In genomic region chr9:74528550-74528949, GRCm38 (mm10) we compare ENCODE assay signal across 23 mouse cellular contexts.
DNase-seq lines count a peak whose midpoint lies in the region; ATAC-seq and TF ChIP-seq lines count a peak whose summit lies in the region.
"Had no signal": no experiment of that assay in that cellular context is flagged by ENCODE, and none has a peak within 500 bp of the region (broad histone marks: within the 10 kb centered on the region; RNA-seq: fewer than 3 reads in every experiment).

No protein-coding gene starts in this region.

- no peaks in the 10 kb centered on the region for H3K9me3 ChIP-seq in liver, embryonic 11.5 days (ENCODE audit: control insufficient read depth, low read length)
- H3K9me3 ChIP-seq in lung, postnatal 0 days (ENCODE audit: low read length): no peaks in the 10 kb centered on the region
- H3K9me3 ChIP-seq: embryonic facial prominence, embryonic 10.5 days; embryonic facial prominence, embryonic 12.5 days; forebrain, embryonic 13.5 days; forebrain, embryonic 15.5 days had no signal

- peaks cover 14% of the 10 kb centered on the region for H3K36me3 ChIP-seq in liver, adult 2 months (ENCODE audit: control insufficient read depth, insufficient read depth, low read length)
- H3K36me3 ChIP-seq in liver, embryonic 11.5 days (ENCODE audit: control insufficient read depth, insufficient read depth, low read length): no peaks in the 10 kb centered on the region
- H3K36me3 ChIP-seq in lung, postnatal 0 days (ENCODE audit: insufficient read depth, low read length): no peaks in the 10 kb centered on the region
- H3K36me3 ChIP-seq: embryonic facial prominence, embryonic 10.5 days; embryonic facial prominence, embryonic 12.5 days; forebrain, embryonic 15.5 days; G1E had no signal

- DNase-seq in liver, adult 2 months (ENCODE audit: extremely low read depth, low read depth, low spot score): peak; percentile 99
- DNase-seq in liver, embryonic 11.5 days (ENCODE audit: low spot score): no peak
- peak; percentile 19 for DNase-seq in lung, postnatal 0 days (ENCODE audit: low spot score)
- no peak for DNase-seq in lung, adult 2 months
- peak; percentile 19 for DNase-seq in lung, postnatal 36 days
- no peak for DNase-seq in lung, postnatal 4 days
- DNase-seq: adrenal gland, adult 8-10 months; adrenal gland, postnatal 14 days; adrenal gland, postnatal 36 days; B cell, adult 2 months; cerebellum, adult 11-12 months; cerebellum, adult 2 months; cerebellum, adult 9-10 months; cerebellum, postnatal 10 days; cerebellum, postnatal 25 days had no signal

- no peak for TF ChIP-seq EP300 in lung, postnatal 0 days (IDR thresholded peaks at IDR 0.05)

- H3K79me2 ChIP-seq in liver, adult 2 months (ENCODE audit: control insufficient read depth, insufficient read depth, low read length): no peaks in the 10 kb centered on the region; the same call in 1 of the 2 replicates

- peak overlapping the region; percentile 49; the same call in 1 of the 2 replicates for H3K27ac ChIP-seq in liver, adult 2 months (replicated peaks; ENCODE audit: insufficient read depth, low read depth, low read length)
- no peak overlapping the region for H3K27ac ChIP-seq in liver, embryonic 11.5 days (ENCODE audit: low read depth, low read length)
- H3K27ac ChIP-seq in lung, postnatal 0 days (ENCODE audit: low read length): no peak overlapping the region
- H3K27ac ChIP-seq: embryonic facial prominence, embryonic 10.5 days; embryonic facial prominence, embryonic 12.5 days; forebrain, embryonic 13.5 days; forebrain, embryonic 15.5 days had no signal

- no peak for TF ChIP-seq CTCF in liver, adult 2 months (IDR thresholded peaks at IDR 0.05; ENCODE audit: low read depth, low read length)
- TF ChIP-seq CTCF in lung, postnatal 0 days (IDR thresholded peaks at IDR 0.05): no peak
- no peak for TF ChIP-seq CTCF in lung, adult 2 months (IDR thresholded peaks at IDR 0.05; ENCODE audit: insufficient read depth, low read length)

- no peak overlapping the region; the same call in 1 of the 2 replicates for H3K9ac ChIP-seq in liver, adult 2 months (ENCODE audit: low read depth, low read length)
- H3K9ac ChIP-seq in liver, embryonic 11.5 days (ENCODE audit: low read depth, low read length): no peak overlapping the region
- H3K9ac ChIP-seq in lung, postnatal 0 days (replicated peaks; ENCODE audit: low read depth): no peak overlapping the region
- H3K9ac ChIP-seq: embryonic facial prominence, embryonic 12.5 days; forebrain, embryonic 13.5 days; forebrain, embryonic 15.5 days had no signal

- H3K4me3 ChIP-seq in liver, adult 2 months (ENCODE audit: insufficient read depth, low read depth, low read length): no peak overlapping the region
- H3K4me3 ChIP-seq in liver, embryonic 11.5 days (ENCODE audit: low read depth, low read length): no peak overlapping the region
- H3K4me3 ChIP-seq in lung, postnatal 0 days (ENCODE audit: low read depth, low read length): no peak overlapping the region
- no peak overlapping the region for H3K4me3 ChIP-seq in lung, adult 2 months (replicated peaks; ENCODE audit: extremely low read depth, low read depth, low read length)
- H3K4me3 ChIP-seq: embryonic facial prominence, embryonic 10.5 days; embryonic facial prominence, embryonic 12.5 days; forebrain, embryonic 13.5 days; forebrain, embryonic 15.5 days had no signal

- no peaks in the 10 kb centered on the region for H3K27me3 ChIP-seq in liver, adult 2 months (ENCODE audit: control insufficient read depth, insufficient read depth, low read length)
- no peaks in the 10 kb centered on the region for H3K27me3 ChIP-seq in liver, embryonic 11.5 days (replicated peaks; ENCODE audit: control insufficient read depth, insufficient read depth, low read length)
- no peaks in the 10 kb centered on the region for H3K27me3 ChIP-seq in lung, postnatal 0 days (replicated peaks; ENCODE audit: insufficient read depth, low read length)
- H3K27me3 ChIP-seq: embryonic facial prominence, embryonic 12.5 days; forebrain, embryonic 13.5 days; forebrain, embryonic 15.5 days had no signal

- TF ChIP-seq POLR2A in liver, adult 2 months (IDR thresholded peaks at IDR 0.05; ENCODE audit: extremely low read depth, insufficient read depth, low read length): no peak
- no peak for TF ChIP-seq POLR2A in lung, adult 2 months (IDR thresholded peaks at IDR 0.05; ENCODE audit: borderline replicate concordance, extremely low read depth, low read depth, low read length)

- no peak for ATAC-seq in liver, embryonic 11.5 days (replicated peaks; ENCODE audit: low FRiP score)
- no peak for ATAC-seq in lung, postnatal 0 days
- ATAC-seq: activated CD4-positive, CD25-positive, alpha-beta regulatory T cell, adult 4 months; CD4-positive, CD25-positive, alpha-beta regulatory T cell, adult 4 months; forebrain, embryonic 13.5 days; forebrain, embryonic 15.5 days; Patski had no signal

- H3K4me2 ChIP-seq in liver, embryonic 11.5 days: no peak overlapping the region
- no peak overlapping the region for H3K4me2 ChIP-seq in lung, postnatal 0 days (replicated peaks; ENCODE audit: low read depth, low read length)
- H3K4me2 ChIP-seq: embryonic facial prominence, embryonic 12.5 days; forebrain, embryonic 13.5 days; forebrain, embryonic 15.5 days had no signal

- 33% methylated on average over 3 of the region's 3 CpGs for WGBS in liver, adult 2 months
- WGBS in liver, embryonic 11.5 days: 77% methylated on average over 3 of the region's 3 CpGs
- WGBS in lung, postnatal 0 days: 67% methylated on average over 3 of the region's 3 CpGs
- 61% methylated on average over 3 of the region's 3 CpGs for WGBS in lung, adult 2 months

- peaks cover 27% of the 10 kb centered on the region for H3K4me1 ChIP-seq in liver, adult 2 months (ENCODE audit: control insufficient read depth, insufficient read depth, low read length)
- no peaks in the 10 kb centered on the region for H3K4me1 ChIP-seq in liver, embryonic 11.5 days (replicated peaks; ENCODE audit: control insufficient read depth, insufficient read depth, low read length)
- H3K4me1 ChIP-seq in lung, postnatal 0 days (ENCODE audit: insufficient read depth, low read depth, low read length): no peaks in the 10 kb centered on the region
- no peaks in the 10 kb centered on the region for H3K4me1 ChIP-seq in lung, adult 2 months (ENCODE audit: control insufficient read depth, insufficient read depth, low read length)
- H3K4me1 ChIP-seq: embryonic facial prominence, embryonic 12.5 days had no signal

Comparison
In these comparisons a context has a peak if more than half of its experiments do, and no peak if none do; other contexts are left out.
1. DNase-seq: peak in liver, adult 2 months (single experiment), lung, postnatal 0 days (single experiment) and lung, postnatal 36 days (single experiment); none in liver, embryonic 11.5 days (single experiment), lung, adult 2 months (single experiment) and lung, postnatal 4 days (0 of 2).